Mouse (Mus musculus): ENCODE data around the gene Rpusd4. TPM values are rescaled to one million over a fixed set of nuclear protein-coding genes. Genes with fewer than 3 reads are reported as not detected.

Gene Rpusd4
- polyA plus RNA-seq (2015; fragmentation: Nextera tagmentation; extraction: Ambion mirVana) = 33.5 and 33.7 TPM in 2 replicates

- Histone ChIP-seq H3K27me3 (ENCODE audit: insufficient read depth, low read length) (no peaks in the 10 kb centered on the region), H3K9ac (replicated peaks; ENCODE audit: low read length) (peak within 1 kb of the TSS; percentile 73), H3K4me2 (replicated peaks; ENCODE audit: low read depth, low read length) (peak within 1 kb of the TSS; percentile 67), H3K27ac (ENCODE audit: low read length) (peak within 1 kb of the TSS; percentile 72), H3K9me3 (ENCODE audit: low read length) (no peaks in the 10 kb centered on the region), H3K4me3 (ENCODE audit: low read length) (peak within 1 kb of the TSS; percentile 74), H3K36me3 (ENCODE audit: insufficient read depth, low read length) (peaks cover 2% of the 10 kb centered on the region; the same call in 1 of the 2 replicates), H3K4me1 (ENCODE audit: insufficient read depth, low read length) (peaks cover 20% of the 10 kb centered on the region)
- WGBS = under 1% methylated on average over 62 of the region's 62 CpGs
- ATAC-seq (ENCODE audit: low FRiP score, low TSS enrichment) = peak; percentile 96
These were observed at the start of gene Rpusd4, which contains the start of gene Fam118b for GRCm38 (mm10) chr9:35267146-35267975. Rpusd4 (plus strand) TSS chr9:35267865. Fam118b (minus strand) TSS chr9:35267805.

GRCm38 (mm10) chr9:35217963-35218362 is 49.7 kb upstream of the Rpusd4 start:
- Histone ChIP-seq H3K4me2 (replicated peaks; ENCODE audit: low read depth, low read length) (no peak overlapping the region), H3K4me3 (ENCODE audit: low read length) (no peak overlapping the region), H3K27me3 (ENCODE audit: insufficient read depth, low read length) (no peaks in the 10 kb centered on the region), H3K9me3 (ENCODE audit: low read length) (no peaks in the 10 kb centered on the region), H3K27ac (ENCODE audit: low read length) (no peak overlapping the region), H3K9ac (replicated peaks; ENCODE audit: low read length) (no peak overlapping the region), H3K4me1 (ENCODE audit: insufficient read depth, low read length) (no peaks in the 10 kb centered on the region), H3K36me3 (ENCODE audit: insufficient read depth, low read length) (peaks cover 61% of the 10 kb centered on the region)
- WGBS = 79% methylated on average over 1 of the region's 1 CpGs
- ATAC-seq (ENCODE audit: low FRiP score, low TSS enrichment) = no peak

- no peak overlapping the region for H3K27ac ChIP-seq (ENCODE audit: low read length)
- H3K4me1 ChIP-seq (ENCODE audit: insufficient read depth, low read length) = no peaks in the 10 kb centered on the region
- no peak overlapping the region for H3K4me3 ChIP-seq (ENCODE audit: low read length)
- ATAC-seq (ENCODE audit: low FRiP score, low TSS enrichment) = no peak
- H3K27me3 ChIP-seq (ENCODE audit: insufficient read depth, low read length) = no peaks in the 10 kb centered on the region
- H3K9ac ChIP-seq (replicated peaks; ENCODE audit: low read length) = no peak overlapping the region
- H3K4me2 ChIP-seq (replicated peaks; ENCODE audit: low read depth, low read length) = no peak overlapping the region
- WGBS = 96% methylated on average over 3 of the region's 3 CpGs
- no peaks in the 10 kb centered on the region for H3K9me3 ChIP-seq (ENCODE audit: low read length)
- peaks cover 29% of the 10 kb centered on the region for H3K36me3 ChIP-seq (ENCODE audit: insufficient read depth, low read length)
These were observed 44.2 kb upstream of the Rpusd4 start for GRCm38 (mm10) chr9:35223466-35223865.

GRCm38 (mm10) chr9:35228671-35229070 is 39.0 kb upstream of the Rpusd4 start:
- H3K4me2 ChIP-seq (replicated peaks; ENCODE audit: low read depth, low read length) = no peak overlapping the region
- no peak overlapping the region for H3K9ac ChIP-seq (replicated peaks; ENCODE audit: low read length)
- no peaks in the 10 kb centered on the region for H3K27me3 ChIP-seq (ENCODE audit: insufficient read depth, low read length)
- no peaks in the 10 kb centered on the region for H3K9me3 ChIP-seq (ENCODE audit: low read length)
- ATAC-seq (ENCODE audit: low FRiP score, low TSS enrichment) = no peak
- no peak overlapping the region for H3K4me3 ChIP-seq (ENCODE audit: low read length)
- 76% methylated on average over 3 of the region's 3 CpGs for WGBS
- no peak overlapping the region for H3K27ac ChIP-seq (ENCODE audit: low read length)
- 0 out of 2 replicates have a peak, but pooled peaks cover 11% of the 10 kb centered on the region for H3K36me3 ChIP-seq (ENCODE audit: insufficient read depth, low read length)
- H3K4me1 ChIP-seq (ENCODE audit: insufficient read depth, low read length) = no peaks in the 10 kb centered on the region

GRCm38 (mm10) chr9:35235996-35236395 is 31.7 kb upstream of the Rpusd4 start:
- Histone ChIP-seq H3K4me3 (ENCODE audit: low read length) (no peak overlapping the region), H3K9ac (replicated peaks; ENCODE audit: low read length) (no peak overlapping the region), H3K4me1 (ENCODE audit: insufficient read depth, low read length) (no peaks in the 10 kb centered on the region), H3K36me3 (ENCODE audit: insufficient read depth, low read length) (0 out of 2 replicates have a peak, but pooled peaks cover 4% of the 10 kb centered on the region), H3K9me3 (ENCODE audit: low read length) (no peaks in the 10 kb centered on the region), H3K27me3 (ENCODE audit: insufficient read depth, low read length) (no peaks in the 10 kb centered on the region), H3K4me2 (replicated peaks; ENCODE audit: low read depth, low read length) (no peak overlapping the region), H3K27ac (ENCODE audit: low read length) (no peak overlapping the region)
- 66% methylated on average over 3 of the region's 3 CpGs for WGBS
- no peak for ATAC-seq (ENCODE audit: low FRiP score, low TSS enrichment)

GRCm38 (mm10) chr9:35238371-35238770 is 29.3 kb upstream of the Rpusd4 start:
- no peaks in the 10 kb centered on the region for H3K27me3 ChIP-seq (ENCODE audit: insufficient read depth, low read length)
- WGBS = 97% methylated on average over 1 of the region's 1 CpGs
- 0 out of 2 replicates have a peak, but pooled peaks cover 4% of the 10 kb centered on the region for H3K36me3 ChIP-seq (ENCODE audit: insufficient read depth, low read length)
- H3K4me2 ChIP-seq (replicated peaks; ENCODE audit: low read depth, low read length) = no peak overlapping the region
- H3K27ac ChIP-seq (ENCODE audit: low read length) = no peak overlapping the region
- no peaks in the 10 kb centered on the region for H3K9me3 ChIP-seq (ENCODE audit: low read length)
- H3K4me1 ChIP-seq (ENCODE audit: insufficient read depth, low read length) = no peaks in the 10 kb centered on the region
- H3K9ac ChIP-seq (replicated peaks; ENCODE audit: low read length) = no peak overlapping the region
- ATAC-seq (ENCODE audit: low FRiP score, low TSS enrichment) = no peak
- H3K4me3 ChIP-seq (ENCODE audit: low read length) = no peak overlapping the region

- Histone ChIP-seq H3K9ac (replicated peaks; ENCODE audit: low read length) (no peak overlapping the region), H3K36me3 (ENCODE audit: insufficient read depth, low read length) (0 out of 2 replicates have a peak, but pooled peaks cover 4% of the 10 kb centered on the region), H3K4me1 (ENCODE audit: insufficient read depth, low read length) (no peaks in the 10 kb centered on the region), H3K4me2 (replicated peaks; ENCODE audit: low read depth, low read length) (no peak overlapping the region), H3K27ac (ENCODE audit: low read length) (no peak overlapping the region), H3K27me3 (ENCODE audit: insufficient read depth, low read length) (no peaks in the 10 kb centered on the region), H3K9me3 (ENCODE audit: low read length) (no peaks in the 10 kb centered on the region), H3K4me3 (ENCODE audit: low read length) (no peak overlapping the region)
- WGBS = 66% methylated on average over 6 of the region's 6 CpGs
- no peak for ATAC-seq (ENCODE audit: low FRiP score, low TSS enrichment)
These were observed 28.6 kb upstream of the Rpusd4 start for GRCm38 (mm10) chr9:35238915-35239571.

- no peak for ATAC-seq (ENCODE audit: low FRiP score, low TSS enrichment)
- H3K9me3 ChIP-seq (ENCODE audit: low read length) = no peaks in the 10 kb centered on the region
- no peaks in the 10 kb centered on the region for H3K27me3 ChIP-seq (ENCODE audit: insufficient read depth, low read length)
- no peaks in the 10 kb centered on the region for H3K4me1 ChIP-seq (ENCODE audit: insufficient read depth, low read length)
- H3K9ac ChIP-seq (replicated peaks; ENCODE audit: low read length) = no peak overlapping the region
- H3K4me3 ChIP-seq (ENCODE audit: low read length) = no peak overlapping the region
- no peak overlapping the region for H3K4me2 ChIP-seq (replicated peaks; ENCODE audit: low read depth, low read length)
- H3K36me3 ChIP-seq (ENCODE audit: insufficient read depth, low read length) = 0 out of 2 replicates have a peak, but pooled peaks cover 4% of the 10 kb centered on the region
- H3K27ac ChIP-seq (ENCODE audit: low read length) = no peak overlapping the region
- 71% methylated on average over 1 of the region's 1 CpGs for WGBS
These were observed 27.9 kb upstream of the Rpusd4 start for GRCm38 (mm10) chr9:35239734-35240133.

- 98% methylated on average over 2 of the region's 2 CpGs for WGBS
- no peak overlapping the region for H3K4me3 ChIP-seq (ENCODE audit: low read length)
- no peak overlapping the region for H3K27ac ChIP-seq (ENCODE audit: low read length)
- no peak for ATAC-seq (ENCODE audit: low FRiP score, low TSS enrichment)
- H3K36me3 ChIP-seq (ENCODE audit: insufficient read depth, low read length) = no peaks in the 10 kb centered on the region
- H3K9ac ChIP-seq (replicated peaks; ENCODE audit: low read length) = no peak overlapping the region
- H3K9me3 ChIP-seq (ENCODE audit: low read length) = no peaks in the 10 kb centered on the region
- H3K4me1 ChIP-seq (ENCODE audit: insufficient read depth, low read length) = peaks cover 6% of the 10 kb centered on the region; the same call in 1 of the 2 replicates
- H3K27me3 ChIP-seq (ENCODE audit: insufficient read depth, low read length) = no peaks in the 10 kb centered on the region
- no peak overlapping the region for H3K4me2 ChIP-seq (replicated peaks; ENCODE audit: low read depth, low read length)
These were observed 20.3 kb upstream of the Rpusd4 start for GRCm38 (mm10) chr9:35247405-35247804.

- no peak overlapping the region for H3K4me3 ChIP-seq (ENCODE audit: low read length)
- no peak for ATAC-seq (ENCODE audit: low FRiP score, low TSS enrichment)
- no peak overlapping the region for H3K9ac ChIP-seq (replicated peaks; ENCODE audit: low read length)
- no peaks in the 10 kb centered on the region for H3K27me3 ChIP-seq (ENCODE audit: insufficient read depth, low read length)
- no peak overlapping the region for H3K27ac ChIP-seq (ENCODE audit: low read length)
- peaks cover 6% of the 10 kb centered on the region; the same call in 1 of the 2 replicates for H3K4me1 ChIP-seq (ENCODE audit: insufficient read depth, low read length)
- no peak overlapping the region for H3K4me2 ChIP-seq (replicated peaks; ENCODE audit: low read depth, low read length)
- H3K36me3 ChIP-seq (ENCODE audit: insufficient read depth, low read length) = no peaks in the 10 kb centered on the region
- no peaks in the 10 kb centered on the region for H3K9me3 ChIP-seq (ENCODE audit: low read length)
These were observed 18.2 kb upstream of the Rpusd4 start for GRCm38 (mm10) chr9:35249476-35249875.

All from kidney, embryonic 16.5 days (tissue).